Mouse (Mus musculus) G1E (cell line): ENCODE results near the gene 1700102P08Rik.

ENCODE experiments used
- CTCF ChIP-seq: IDR thresholded peaks from 2 replicates; pipeline ENCODE4 v1.5.1; 2012; ENCODE audit warnings: low read depth, low read length, inconsistent platforms, mixed read lengths
- GATA1 ChIP-seq: IDR thresholded peaks from 2 replicates; pipeline ENCODE4 v1.6.1; 2012; ENCODE audit warnings: borderline replicate concordance, low read length, inconsistent platforms, mixed read lengths
- POLR2AphosphoS5 ChIP-seq: IDR thresholded peaks from 2 replicates; pipeline ENCODE4 v1.6.1; 2012; ENCODE audit warnings: low read depth, low read length, inconsistent platforms; ENCODE audit not compliant: insufficient replicate concordance
- TAL1 ChIP-seq: conservative IDR thresholded peaks from 2 replicates; pipeline ENCODE4 v1.6.1; 2012; ENCODE audit warnings: low read depth, low read length, inconsistent platforms, mixed read lengths

DNA sequence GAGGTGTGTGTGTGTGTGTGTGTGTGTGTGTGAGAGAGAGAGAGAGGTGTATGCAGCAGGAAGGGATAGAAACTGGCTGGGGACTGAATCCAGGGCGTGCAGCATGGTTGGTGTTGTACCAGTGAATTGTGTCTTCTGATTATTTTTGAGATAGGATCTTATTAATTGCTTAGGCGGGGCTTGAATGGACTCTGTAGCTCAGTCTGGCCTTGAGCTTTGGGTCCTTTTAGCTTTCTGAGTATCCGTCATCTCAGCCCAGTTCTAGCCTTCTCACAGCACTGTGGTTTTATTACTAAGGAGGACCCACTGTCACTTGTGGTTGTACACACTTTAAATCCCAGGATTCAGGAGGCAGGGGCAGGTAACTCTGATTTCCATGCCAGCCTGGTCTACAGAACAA, 49.3 kb upstream of the 1700102P08Rik start:
- TF ChIP-seq CTCF (no peak), GATA1 (no peak), TAL1 (no peak), POLR2AphosphoS5 (no peak)
